Mouse (Mus musculus) frontal cortex, postnatal 36 days (tissue): ENCODE results near the gene Gabrp.
A peak's percentile ranks its signal among the peaks of the same experiment; 100 is the strongest.

ENCODE experiments used
- DNase-seq, 2 experiments: peaks; one replicate each; pipeline ENCODE4 v3.0.0; 2022; ENCODE audit warnings: low spot score in 2 of 2

The Gabrp gene

GRCm38 (mm10) chr11:33578859-33579258 lies at the start of gene Gabrp:
TSS of gene Gabrp (minus strand) at chr11:33578959.
- no peak for DNase-seq

GRCm38 (mm10) chr11:33627136-33627742 lies 48.5 kb upstream of the Gabrp start:
- DNase-seq, result peak; percentile 12 to 64

DNA sequence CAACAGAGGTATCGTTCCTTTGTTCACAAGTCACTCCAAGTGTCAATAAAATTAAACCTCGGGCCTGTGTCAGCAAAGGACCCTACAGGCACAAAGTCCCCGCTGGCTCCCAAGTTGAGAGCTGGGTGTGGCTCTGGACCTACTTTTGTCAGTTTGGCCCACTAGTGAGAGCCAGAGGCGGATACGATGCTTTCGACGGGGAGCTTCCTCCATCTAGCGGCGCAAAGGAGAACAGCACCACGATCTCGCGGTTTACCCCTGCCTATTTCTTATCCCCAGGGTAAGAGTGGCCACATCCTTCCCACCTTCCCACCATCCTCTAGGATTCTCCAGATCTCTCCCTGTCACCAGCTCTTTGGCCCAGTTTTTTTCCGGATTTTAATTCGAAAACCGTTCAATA lies 35.5 kb upstream of the Gabrp start:
- DNase-seq, result peak; percentile 72 to 85

DNA sequence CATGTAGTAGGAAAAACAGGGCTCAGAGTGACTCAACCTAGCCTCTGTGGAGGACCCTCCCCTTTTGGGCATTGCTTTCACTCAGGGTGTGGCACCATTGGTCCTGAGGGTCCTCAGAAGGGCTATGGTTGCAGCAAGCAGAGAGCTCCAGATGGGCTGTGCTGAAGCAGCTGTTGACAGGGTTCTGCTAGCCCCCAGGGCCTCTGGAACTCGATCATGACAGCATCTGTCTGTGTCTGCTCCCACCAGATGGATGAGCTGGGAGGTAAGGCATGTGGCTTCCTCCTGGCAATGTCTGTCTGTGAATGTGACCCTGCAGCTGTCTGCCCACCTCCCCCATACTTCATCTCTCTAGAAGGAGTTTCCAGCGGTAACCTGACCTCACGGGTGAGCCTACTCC lies 29.0 kb upstream of the Gabrp start:
- DNase-seq, result no peak

GRCm38 (mm10) chr11:33603174-33603573 lies 24.4 kb upstream of the Gabrp start:
- no peak for DNase-seq

GRCm38 (mm10) chr11:33598986-33599385 lies 20.2 kb upstream of the Gabrp start, which contains the start of gene D130052B06Rik:
TSS of gene D130052B06Rik (plus strand) at chr11:33599302.
- no peak for DNase-seq

- DNase-seq, result no peak
These were observed 17.9 kb upstream of the Gabrp start for GRCm38 (mm10) chr11:33596655-33597054.

DNA sequence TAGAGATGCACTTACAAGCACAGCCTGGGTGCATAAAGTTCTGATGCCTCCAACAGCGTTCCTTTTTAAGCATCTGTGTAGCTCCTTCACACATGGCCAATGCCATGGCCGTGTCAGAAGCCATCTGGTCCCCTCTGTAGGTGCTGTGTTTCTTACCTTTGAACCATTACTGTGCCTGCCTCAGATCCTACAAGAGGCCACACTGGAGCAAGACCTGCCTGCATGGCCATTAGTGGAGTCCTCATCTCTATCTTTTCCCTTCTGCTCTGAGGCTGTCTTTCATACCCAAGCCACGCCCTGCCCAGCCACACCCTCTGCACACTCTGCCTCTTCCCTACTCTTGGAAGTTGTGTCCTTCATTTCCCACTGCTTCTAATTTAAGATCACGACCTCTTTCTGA lies 14.1 kb upstream of the Gabrp start:
- no peak for DNase-seq

GRCm38 (mm10) chr11:33590771-33591170 lies 12.0 kb upstream of the Gabrp start:
- no peak for DNase-seq

- no peak for DNase-seq
These were observed 7.9 kb upstream of the Gabrp start for GRCm38 (mm10) chr11:33586614-33587013.

DNA sequence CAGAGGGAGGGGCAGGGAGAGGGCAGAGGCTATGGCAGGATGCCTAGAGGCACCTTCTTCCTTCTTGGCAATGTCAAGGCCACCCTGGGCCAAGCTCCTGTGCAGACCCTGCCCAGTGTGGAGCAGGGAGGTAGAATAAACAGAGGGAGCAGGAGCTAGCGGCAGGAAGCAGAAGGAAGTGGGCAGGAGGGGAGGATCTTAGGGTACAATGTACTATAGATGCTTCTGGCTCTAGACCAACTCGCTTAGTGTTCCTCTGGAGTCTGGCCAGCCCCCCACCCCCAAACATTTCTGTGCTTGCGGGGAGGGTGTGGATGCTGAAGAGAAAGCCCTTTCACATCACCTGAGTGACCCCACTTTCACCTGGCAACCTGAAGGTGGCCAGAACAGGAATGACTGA lies 862 bp upstream of the Gabrp start:
- no peak for DNase-seq

GRCm38 (mm10) chr11:33574944-33575343 lies 3.8 kb downstream of the Gabrp start:
- DNase-seq, result no peak

GRCm38 (mm10) chr11:33570413-33570812 lies 8.3 kb downstream of the Gabrp start:
- peak; percentile 17 to 48 for DNase-seq

DNA sequence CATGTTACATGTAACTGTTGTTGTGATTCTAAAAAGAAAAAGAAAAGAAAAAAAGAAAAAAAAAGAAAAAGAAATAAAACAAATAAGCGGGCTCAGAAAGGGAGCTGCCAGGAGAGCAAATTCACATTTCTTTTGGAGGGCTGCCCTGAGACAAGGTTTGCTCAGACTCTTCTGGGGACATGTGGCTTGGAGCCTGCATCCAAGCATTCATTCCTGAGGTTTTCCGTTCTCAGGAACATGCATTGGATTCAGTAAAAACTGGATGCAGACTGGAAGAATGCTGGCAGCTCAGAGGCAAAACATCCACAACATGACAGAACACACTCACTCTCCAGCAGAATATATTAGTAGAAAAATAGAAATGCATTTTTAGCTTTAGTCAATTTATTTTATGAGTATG lies 14.8 kb downstream of the Gabrp start:
- DNase-seq, result no peak

GRCm38 (mm10) chr11:33554123-33554522 lies 24.6 kb downstream of the Gabrp start:
- DNase-seq, result peak; percentile 13 to 19

DNA sequence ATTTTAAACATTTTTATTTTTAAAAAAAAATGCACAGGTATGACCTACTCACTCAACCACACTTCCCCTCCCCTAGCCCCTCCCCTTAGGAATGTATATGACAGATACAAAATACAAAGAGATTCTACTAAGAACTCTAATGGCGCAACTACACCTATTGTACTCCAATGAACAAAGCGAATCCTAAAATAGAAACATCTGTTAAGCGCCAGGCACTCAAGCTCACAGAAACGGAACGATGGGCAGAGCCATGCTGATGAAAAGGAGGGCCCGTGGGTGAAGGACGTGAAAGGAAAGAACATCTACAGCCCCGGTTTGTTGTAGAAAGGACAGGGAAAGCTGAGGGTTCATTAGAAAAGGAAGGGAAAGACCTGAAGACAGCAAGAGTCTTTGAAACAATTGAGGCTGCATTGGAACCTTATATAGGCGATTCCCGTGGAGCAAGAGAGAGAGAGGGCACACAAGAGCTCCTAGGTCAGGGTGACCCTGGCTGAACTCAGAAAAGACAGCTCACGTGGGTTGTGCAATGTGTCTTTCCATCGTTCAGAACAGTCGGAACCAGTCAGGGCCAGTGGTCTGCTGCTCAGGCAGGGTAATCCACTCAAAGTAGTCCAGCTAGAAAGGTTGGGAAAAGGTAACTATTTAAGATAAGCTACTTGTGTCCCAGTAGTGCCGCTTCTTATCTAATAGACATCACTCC lies 27.7 kb downstream of the Gabrp start:
- no peak for DNase-seq

DNA sequence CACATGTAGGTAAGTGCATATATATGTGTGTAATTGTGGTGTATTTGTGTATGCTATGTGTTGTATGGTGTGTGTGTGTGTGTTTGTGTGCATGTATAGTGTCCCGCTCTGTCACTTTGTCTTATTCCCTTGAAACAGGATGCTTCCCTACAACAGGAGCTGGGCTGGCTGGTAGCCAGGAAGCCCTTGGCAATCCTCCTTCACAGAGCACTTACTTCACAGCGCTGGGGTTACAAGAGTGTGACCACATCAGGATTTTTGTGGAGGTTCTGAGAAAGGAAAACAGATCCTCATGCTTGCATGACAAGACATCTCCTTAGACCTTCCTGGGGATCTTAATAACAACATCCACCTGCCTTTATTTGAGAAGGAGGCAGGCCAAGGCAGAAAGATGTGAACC lies 31.4 kb downstream of the Gabrp start:
- no peak for DNase-seq

GRCm38 (mm10) chr11:33544945-33545344 lies 33.8 kb downstream of the Gabrp start:
- DNase-seq, result no peak

- no peak for DNase-seq
These were observed 34.6 kb downstream of the Gabrp start for GRCm38 (mm10) chr11:33544121-33544520.

DNA sequence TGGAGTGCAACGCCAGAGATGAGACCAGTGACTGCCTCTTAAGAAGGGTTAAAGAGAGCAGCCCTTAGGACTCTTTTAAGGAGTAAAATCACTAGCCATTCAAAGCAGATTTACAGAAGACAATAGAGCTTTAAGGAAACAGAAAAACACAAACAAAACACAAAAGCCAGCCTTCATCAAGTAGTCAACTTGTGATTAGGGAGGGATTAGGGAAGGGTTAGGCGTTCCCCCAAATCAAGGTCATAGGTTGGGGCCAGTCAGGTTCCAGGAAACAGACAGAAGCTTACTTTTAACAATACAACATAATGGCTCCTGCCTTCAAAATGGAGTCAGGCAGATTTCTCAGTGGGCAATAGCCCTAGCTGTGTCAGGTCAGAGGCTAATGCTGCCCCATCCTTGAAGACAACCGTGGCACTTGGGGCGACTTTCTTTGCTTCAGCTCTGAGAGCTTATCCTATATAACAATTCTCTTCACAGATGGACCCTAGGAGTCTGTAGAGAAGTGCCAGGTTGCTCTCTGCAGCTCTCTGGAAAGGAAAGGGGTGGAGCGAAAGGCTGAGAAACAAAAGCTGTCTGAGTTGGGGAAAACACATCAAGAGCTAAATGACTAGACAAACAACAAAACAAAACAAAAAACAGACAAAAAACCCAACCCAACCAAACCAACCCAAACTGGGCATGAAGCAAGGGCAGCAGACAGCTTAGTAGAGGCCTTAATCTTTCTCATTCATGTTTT lies 41.2 kb downstream of the Gabrp start:
- DNase-seq, result no peak

GRCm38 (mm10) chr11:33536636-33537035 lies 42.1 kb downstream of the Gabrp start:
- no peak for DNase-seq

DNA sequence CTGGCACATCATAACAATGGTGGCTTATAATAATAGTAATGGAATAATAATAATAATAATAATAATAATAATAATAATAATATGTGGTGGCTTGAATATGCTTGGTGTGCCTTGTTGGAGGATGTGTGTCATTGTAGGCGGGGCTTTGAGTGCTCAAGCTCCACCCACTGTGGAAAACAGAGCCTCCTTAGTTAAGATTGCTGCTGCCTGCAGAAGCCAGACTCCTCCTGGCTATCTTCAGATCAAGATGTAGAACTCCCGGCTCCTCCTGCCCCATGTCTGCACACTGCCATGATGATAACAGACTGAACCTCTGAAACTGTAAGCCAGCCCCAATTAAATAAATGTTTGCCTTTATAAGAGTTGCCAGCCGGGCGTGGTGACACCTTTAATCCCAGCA lies 44.2 kb downstream of the Gabrp start:
- DNase-seq, result no peak

DNA sequence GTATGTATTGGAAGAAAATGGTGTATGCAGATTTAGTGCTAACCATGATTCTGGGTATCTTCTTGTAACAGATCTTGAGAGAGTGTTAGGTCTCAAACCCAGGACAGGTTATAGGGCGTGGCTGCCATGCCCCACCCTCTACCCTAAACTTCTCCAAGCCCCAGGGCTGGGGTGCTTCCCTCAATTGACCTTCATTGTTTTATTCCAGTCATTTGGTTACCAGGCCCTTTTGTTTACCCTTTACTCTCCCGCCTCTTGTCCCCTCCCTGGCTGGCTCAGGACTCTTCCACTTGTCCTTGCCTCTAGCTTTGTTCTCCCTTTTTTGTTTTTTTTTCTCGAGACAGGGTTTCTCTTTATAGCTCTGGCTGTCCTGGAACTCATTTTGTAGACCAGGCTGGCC lies 45.2 kb downstream of the Gabrp start:
- no peak for DNase-seq
